8 mouse cellular contexts compared by ENCODE assay signal in the genomic region with DNA sequence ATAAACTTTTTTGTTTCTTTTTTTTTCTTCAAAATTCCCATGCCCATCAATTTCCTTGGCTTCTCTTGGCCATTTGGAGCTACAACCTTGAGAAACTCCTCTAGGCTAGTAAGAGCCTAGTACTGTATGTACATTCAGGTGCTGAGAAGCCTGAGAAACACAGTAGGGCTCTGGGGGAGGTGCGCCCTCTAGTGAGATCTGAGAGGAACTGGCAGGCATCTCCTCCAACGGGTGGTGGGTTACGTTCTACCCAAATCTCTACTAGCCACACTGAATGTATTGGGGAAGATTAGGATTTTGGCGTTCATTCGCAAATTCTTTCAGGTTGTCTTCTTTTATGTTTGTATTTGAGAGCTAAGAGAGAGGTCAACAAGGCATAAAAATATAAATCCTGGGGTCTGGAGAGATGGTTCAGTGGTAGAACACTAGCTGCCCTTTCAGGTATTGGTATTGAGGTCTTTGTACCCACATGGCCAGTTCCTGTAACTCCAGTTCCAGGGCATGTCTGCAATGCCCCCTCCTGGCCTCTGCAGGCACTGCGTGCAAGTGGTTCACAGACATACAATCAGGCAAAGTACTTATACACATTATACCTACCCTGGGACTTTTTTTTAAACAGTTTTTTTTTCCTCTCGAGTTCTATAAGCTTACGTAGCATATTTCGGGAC. TPM values are rescaled to one million over a fixed set of nuclear protein-coding genes. Genes with fewer than 3 reads are reported as not detected.
DNase-seq lines count a peak whose midpoint lies in the region; ATAC-seq and TF ChIP-seq lines count a peak whose summit lies in the region.

No protein-coding gene starts in this region.

- no peaks in the 10 kb centered on the region for H3K9me3 ChIP-seq in forebrain, embryonic 10.5 days
- no peaks in the 10 kb centered on the region for H3K9me3 ChIP-seq in intestine, embryonic 14.5 days (ENCODE audit: control insufficient read depth, low read length)
- no peaks in the 10 kb centered on the region for H3K9me3 ChIP-seq in limb, embryonic 11.5 days (ENCODE audit: control insufficient read depth, low read length)

- no peaks in the 10 kb centered on the region for H3K36me3 ChIP-seq in forebrain, embryonic 10.5 days (replicated peaks)
- no peaks in the 10 kb centered on the region for H3K36me3 ChIP-seq in intestine, embryonic 14.5 days (ENCODE audit: control insufficient read depth, insufficient read depth, low read length)
- no peaks in the 10 kb centered on the region for H3K36me3 ChIP-seq in limb, embryonic 11.5 days (ENCODE audit: control insufficient read depth, insufficient read depth, low read length)
- no peaks in the 10 kb centered on the region for H3K36me3 ChIP-seq in testis, adult 2 months (ENCODE audit: control insufficient read depth, insufficient read depth, low read length)

- no peak overlapping the region for H3K4me2 ChIP-seq in intestine, embryonic 14.5 days (ENCODE audit: low read length)
- no peak overlapping the region for H3K4me2 ChIP-seq in limb, embryonic 11.5 days (ENCODE audit: low read depth, severe bottlenecking)

- peaks cover 42% of the 10 kb centered on the region for H3K4me1 ChIP-seq in forebrain, embryonic 10.5 days
- H3K4me1 ChIP-seq in intestine, embryonic 14.5 days (replicated peaks; ENCODE audit: control insufficient read depth, insufficient read depth, low read length) = peaks cover 11% of the 10 kb centered on the region
- 0 out of 2 replicates have a peak, but pooled peaks cover 3% of the 10 kb centered on the region for H3K4me1 ChIP-seq in limb, embryonic 11.5 days (ENCODE audit: control insufficient read depth, insufficient read depth, low read length)
- peaks cover 27% of the 10 kb centered on the region for H3K4me1 ChIP-seq in testis, adult 2 months (ENCODE audit: control insufficient read depth, insufficient read depth, low read length)

- TF ChIP-seq POLR2A in testis, adult 2 months (IDR thresholded peaks at IDR 0.05; ENCODE audit: control insufficient read depth, low read depth, low read length) = no peak

- peak; percentile 49 for DNase-seq in ovary, postnatal 36 days (ENCODE audit: low spot score)
- DNase-seq in ovary, postnatal 10 days (ENCODE audit: low spot score) = no peak
- peak; percentile 54 for DNase-seq in brain, embryonic 18.5 days (ENCODE audit: low read depth, low spot score)
- peak; percentile 71 for DNase-seq in forebrain, embryonic 10.5 days (ENCODE audit: extremely low spot score, low spot score)
- DNase-seq in intestine, embryonic 14.5 days (ENCODE audit: low spot score) = peak; percentile 76
- peak; percentile 82 for DNase-seq in limb, embryonic 11.5 days (ENCODE audit: low spot score)
- peak; percentile 59 to 73 for DNase-seq in natural killer cell, adult 2 months (ENCODE audit: low spot score in 2 of 2)

- no peak for ATAC-seq in intestine, embryonic 14.5 days (replicated peaks; ENCODE audit: low FRiP score, low TSS enrichment, low read depth)
- no peak; the same call in 1 of the 2 replicates for ATAC-seq in limb, embryonic 11.5 days (ENCODE audit: insufficient number of reproducible peaks, low FRiP score, low TSS enrichment, low read depth)

- H3K27ac ChIP-seq in forebrain, embryonic 10.5 days = no peak overlapping the region
- H3K27ac ChIP-seq in intestine, embryonic 14.5 days (ENCODE audit: low read depth) = no peak overlapping the region
- no peak overlapping the region for H3K27ac ChIP-seq in limb, embryonic 11.5 days (replicated peaks; ENCODE audit: low read depth, low read length)
- H3K27ac ChIP-seq in testis, adult 2 months (ENCODE audit: control insufficient read depth, insufficient read depth, low read depth, low read length) = no peak overlapping the region

- 10% methylated on average over 9 of the region's 9 CpGs for WGBS in forebrain, embryonic 10.5 days
- 11% methylated on average over 9 of the region's 9 CpGs for WGBS in intestine, embryonic 14.5 days
- 19% methylated on average over 9 of the region's 9 CpGs for WGBS in limb, embryonic 11.5 days

- TF ChIP-seq CTCF in testis, adult 2 months (IDR thresholded peaks at IDR 0.05; ENCODE audit: control insufficient read depth, insufficient read depth, insufficient replicate concordance, low read depth, low read length) = peak; percentile 78; the same call in 1 of the 2 replicates

- H3K9ac ChIP-seq in intestine, embryonic 14.5 days (ENCODE audit: low read length) = no peak overlapping the region
- no peak overlapping the region for H3K9ac ChIP-seq in limb, embryonic 11.5 days (ENCODE audit: low read length)

- peaks cover 99% of the 10 kb centered on the region for H3K27me3 ChIP-seq in forebrain, embryonic 10.5 days (ENCODE audit: poor library complexity, severe bottlenecking)
- H3K27me3 ChIP-seq in intestine, embryonic 14.5 days (replicated peaks; ENCODE audit: control insufficient read depth, insufficient read depth, low read length) = peaks cover 84% of the 10 kb centered on the region
- H3K27me3 ChIP-seq in limb, embryonic 11.5 days (ENCODE audit: control insufficient read depth, insufficient read depth, low read length) = peaks cover 59% of the 10 kb centered on the region
- peaks cover 4% of the 10 kb centered on the region; the same call in 1 of the 2 replicates for H3K27me3 ChIP-seq in testis, adult 2 months (ENCODE audit: control insufficient read depth, insufficient read depth, low read length)

- 0 out of 2 replicates have a peak overlapping the region, but pooled peaks have one; percentile 48 for H3K4me3 ChIP-seq in forebrain, embryonic 10.5 days
- H3K4me3 ChIP-seq in intestine, embryonic 14.5 days (ENCODE audit: low read depth, low read length) = no peak overlapping the region
- H3K4me3 ChIP-seq in limb, embryonic 11.5 days (ENCODE audit: low read depth, low read length) = no peak overlapping the region
- H3K4me3 ChIP-seq in testis, adult 2 months (ENCODE audit: control insufficient read depth, low read depth, low read length) = no peak overlapping the region

RNA-seq across cellular contexts. Expression of gene Duoxa2, which starts 4.0 kb away (rescaled TPM):
- polyA plus RNA-seq in forebrain, embryonic 10.5 days (2016; fragmentation: Nextera tagmentation; extraction: Ambion mirVana) = not detected in 2 replicates
- 0.18 TPM in 1 of 2 replicates, not detected in the other for polyA plus RNA-seq in intestine, embryonic 14.5 days (2014; fragmentation: Nextera tagmentation; extraction: Ambion mirVana)
- polyA plus RNA-seq in limb, embryonic 11.5 days (2014; fragmentation: Nextera tagmentation; extraction: Ambion mirVana) = not detected in 2 replicates
- polyA plus RNA-seq in testis, adult 2 months (2012; rRNA removed) = 0.06 and 0.08 TPM in 2 replicates

RNA-seq across cellular contexts. Expression of gene Duox2, which starts 4.5 kb away (rescaled TPM):
- not detected in 2 replicates for polyA plus RNA-seq in forebrain, embryonic 10.5 days (2016; fragmentation: Nextera tagmentation; extraction: Ambion mirVana)
- polyA plus RNA-seq in intestine, embryonic 14.5 days (2014; fragmentation: Nextera tagmentation; extraction: Ambion mirVana) = 0.09 and 0.12 TPM in 2 replicates
- polyA plus RNA-seq in limb, embryonic 11.5 days (2014; fragmentation: Nextera tagmentation; extraction: Ambion mirVana) = not detected in 2 replicates
- polyA plus RNA-seq in testis, adult 2 months (2012; rRNA removed) = 0.06 and 0.11 TPM in 2 replicates

RNA-seq across cellular contexts. Expression of gene Duoxa1, which starts 10.8 kb away (rescaled TPM):
- polyA plus RNA-seq in forebrain, embryonic 10.5 days (2016; fragmentation: Nextera tagmentation; extraction: Ambion mirVana) = not detected in 2 replicates
- not detected in 2 replicates for polyA plus RNA-seq in intestine, embryonic 14.5 days (2014; fragmentation: Nextera tagmentation; extraction: Ambion mirVana)
- 0.72 and 1.0 TPM in 2 replicates for polyA plus RNA-seq in limb, embryonic 11.5 days (2014; fragmentation: Nextera tagmentation; extraction: Ambion mirVana)
- polyA plus RNA-seq in testis, adult 2 months (2012; rRNA removed) = 0.12 and 0.41 TPM in 2 replicates

RNA-seq across cellular contexts. Expression of gene Duox1, which starts 12.8 kb away (rescaled TPM):
- 0.05 TPM in 1 of 2 replicates, not detected in the other for polyA plus RNA-seq in forebrain, embryonic 10.5 days (2016; fragmentation: Nextera tagmentation; extraction: Ambion mirVana)
- 0.05 TPM in 1 of 2 replicates, not detected in the other for polyA plus RNA-seq in intestine, embryonic 14.5 days (2014; fragmentation: Nextera tagmentation; extraction: Ambion mirVana)
- 0.04 and 0.13 TPM in 2 replicates for polyA plus RNA-seq in limb, embryonic 11.5 days (2014; fragmentation: Nextera tagmentation; extraction: Ambion mirVana)
- 0.07 and 0.09 TPM in 2 replicates for polyA plus RNA-seq in testis, adult 2 months (2012; rRNA removed)
